Mouse (Mus musculus): ENCODE measurements around the gene Zbed4.

GRCm38 (mm10) chr15:88723205-88723604, 28.3 kb upstream of the Zbed4 start:
- TF ChIP-seq CTCF (IDR thresholded peaks at IDR 0.05; ENCODE audit: low read depth, low read length) (no peak), POLR2A (IDR thresholded peaks at IDR 0.05; ENCODE audit: extremely low read depth, insufficient read depth, low read length) (no peak)
